ENCODE assay signal across 9 mouse cellular contexts in the genomic region with DNA sequence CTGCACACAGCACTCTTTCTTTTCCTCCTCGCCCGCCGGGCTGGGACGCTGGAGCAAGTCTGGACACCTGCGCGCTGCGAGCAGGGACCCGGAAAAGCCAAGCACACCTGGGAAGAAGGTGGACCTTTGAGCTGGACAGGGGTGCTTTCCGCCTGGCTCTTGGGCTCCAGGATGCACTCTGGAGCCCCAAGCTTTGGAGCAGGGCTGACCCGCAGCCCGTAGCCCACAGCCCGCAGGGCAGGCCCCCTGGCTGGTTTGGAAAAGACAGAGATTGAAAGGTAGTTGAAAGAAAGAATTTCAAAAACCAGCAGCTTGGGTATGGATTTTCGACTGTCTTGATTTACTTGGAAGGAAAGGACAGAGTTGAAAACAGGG. TPM values are rescaled to one million over a fixed set of nuclear protein-coding genes. Genes with fewer than 3 reads are reported as not detected.
A peak's percentile ranks its signal among the peaks of the same experiment; 100 is the strongest.
DNase-seq lines count a peak whose midpoint lies in the region; ATAC-seq and TF ChIP-seq lines count a peak whose summit lies in the region.
"Had no signal": no experiment of that assay in that cellular context is flagged by ENCODE, and none has a peak within 500 bp of the region (broad histone marks: within the 10 kb centered on the region; RNA-seq: fewer than 3 reads in every experiment).

No protein-coding gene starts in this region.

- H3K4me1 ChIP-seq in embryonic facial prominence, embryonic 14.5 days (ENCODE audit: control insufficient read depth, insufficient read depth, low read length): no peaks in the 10 kb centered on the region
- H3K4me1 ChIP-seq in intestine, embryonic 14.5 days (replicated peaks; ENCODE audit: control insufficient read depth, insufficient read depth, low read length): peaks cover 8% of the 10 kb centered on the region; the same call in 1 of the 2 replicates
- no peaks in the 10 kb centered on the region for H3K4me1 ChIP-seq in midbrain, postnatal 0 days (ENCODE audit: insufficient read depth, low read length)

- no peak for DNase-seq in layer of hippocampus, adult 2 months (ENCODE audit: low spot score in 2 of 2)
- no peak for DNase-seq in layer of hippocampus, adult 9-10 months (ENCODE audit: low spot score)
- DNase-seq in embryonic facial prominence, embryonic 14.5 days (ENCODE audit: low spot score): no peak
- no peak for DNase-seq in intestine, embryonic 14.5 days (ENCODE audit: low spot score)
- no peak for DNase-seq in midbrain, postnatal 0 days (ENCODE audit: low spot score)
- no peak for DNase-seq in MN1 (ENCODE audit: low spot score)
- no peak for DNase-seq in left cerebral cortex, adult 8-10 months (ENCODE audit: low spot score in 2 of 2)
- DNase-seq in left cerebral cortex, adult 9 months (ENCODE audit: low spot score in 2 of 2): no peak

- no peak for TF ChIP-seq CTCF in layer of hippocampus, adult 2 months (conservative IDR thresholded peaks at IDR 0.05)
- TF ChIP-seq CTCF in midbrain, postnatal 0 days (IDR thresholded peaks at IDR 0.05): no peak

- H3K4me2 ChIP-seq in embryonic facial prominence, embryonic 14.5 days (ENCODE audit: low read depth, low read length): peak overlapping the region; percentile 78
- H3K4me2 ChIP-seq in intestine, embryonic 14.5 days (ENCODE audit: low read length): peak overlapping the region; percentile 96
- peak overlapping the region; percentile 100 for H3K4me2 ChIP-seq in midbrain, postnatal 0 days (ENCODE audit: low read depth, low read length, poor library complexity, severe bottlenecking)

- H3K36me3 ChIP-seq in embryonic facial prominence, embryonic 14.5 days (ENCODE audit: control insufficient read depth, insufficient read depth, low read length): no peaks in the 10 kb centered on the region
- H3K36me3 ChIP-seq in intestine, embryonic 14.5 days (ENCODE audit: control insufficient read depth, insufficient read depth, low read length): no peaks in the 10 kb centered on the region
- H3K36me3 ChIP-seq in midbrain, postnatal 0 days (ENCODE audit: insufficient read depth, low read length): no peaks in the 10 kb centered on the region

- WGBS in embryonic facial prominence, embryonic 14.5 days: 4% methylated on average over 9 of the region's 13 CpGs
- WGBS in intestine, embryonic 14.5 days: 3% methylated on average over 13 of the region's 13 CpGs
- WGBS in midbrain, postnatal 0 days: 4% methylated on average over 11 of the region's 13 CpGs

- H3K4me3 ChIP-seq in layer of hippocampus, adult 2 months: peak overlapping the region; percentile 54
- peak overlapping the region; percentile 52 for H3K4me3 ChIP-seq in embryonic facial prominence, embryonic 14.5 days (ENCODE audit: low read depth, low read length)
- peak overlapping the region; percentile 55 for H3K4me3 ChIP-seq in intestine, embryonic 14.5 days (ENCODE audit: low read depth, low read length)
- H3K4me3 ChIP-seq in midbrain, postnatal 0 days (ENCODE audit: low read depth, low read length): peak overlapping the region; percentile 67

- peak overlapping the region; percentile 65 for H3K9ac ChIP-seq in embryonic facial prominence, embryonic 14.5 days (ENCODE audit: low read depth, low read length)
- peak overlapping the region; percentile 47 for H3K9ac ChIP-seq in intestine, embryonic 14.5 days (ENCODE audit: low read length)
- peak overlapping the region; percentile 37 for H3K9ac ChIP-seq in midbrain, postnatal 0 days (replicated peaks; ENCODE audit: low read length, poor library complexity, severe bottlenecking)

- H3K27ac ChIP-seq in layer of hippocampus, adult 2 months: no peak overlapping the region
- H3K27ac ChIP-seq in embryonic facial prominence, embryonic 14.5 days (replicated peaks; ENCODE audit: low read depth, low read length): peak overlapping the region; percentile 68; the same call in 1 of the 2 replicates
- H3K27ac ChIP-seq in intestine, embryonic 14.5 days (ENCODE audit: low read depth): peak overlapping the region; percentile 74
- H3K27ac ChIP-seq in midbrain, postnatal 0 days (ENCODE audit: low read depth, low read length): no peak overlapping the region

- peaks cover 3% of the 10 kb centered on the region; the same call in 1 of the 2 replicates for H3K27me3 ChIP-seq in embryonic facial prominence, embryonic 14.5 days (replicated peaks; ENCODE audit: control insufficient read depth, insufficient read depth, low read length)
- no peaks in the 10 kb centered on the region for H3K27me3 ChIP-seq in intestine, embryonic 14.5 days (replicated peaks; ENCODE audit: control insufficient read depth, insufficient read depth, low read length)
- peaks cover 6% of the 10 kb centered on the region; the same call in 1 of the 2 replicates for H3K27me3 ChIP-seq in midbrain, postnatal 0 days (ENCODE audit: insufficient read depth, low read length)

- no peaks in the 10 kb centered on the region for H3K9me3 ChIP-seq in embryonic facial prominence, embryonic 14.5 days (ENCODE audit: control insufficient read depth, low read length)
- H3K9me3 ChIP-seq in intestine, embryonic 14.5 days (ENCODE audit: control insufficient read depth, low read length): no peaks in the 10 kb centered on the region
- H3K9me3 ChIP-seq in midbrain, postnatal 0 days (ENCODE audit: low read length): no peaks in the 10 kb centered on the region

- ATAC-seq in embryonic facial prominence, embryonic 14.5 days (ENCODE audit: low read depth): no peak; the same call in 1 of the 2 replicates
- no peak; the same call in 1 of the 2 replicates for ATAC-seq in intestine, embryonic 14.5 days (replicated peaks; ENCODE audit: low FRiP score, low TSS enrichment, low read depth)
- no peak for ATAC-seq in midbrain, postnatal 0 days (ENCODE audit: low FRiP score)

RNA-seq across cellular contexts. Expression of a gene that starts 0.4 kb away (rescaled TPM):
- total RNA-seq in layer of hippocampus, adult 2 months (2021): under 1 TPM in 1 of 2 experiments, not detected in 1; 0.10 TPM
- 3.7 and 5.3 TPM in 2 replicates for polyA plus RNA-seq in embryonic facial prominence, embryonic 14.5 days (2014; fragmentation: Nextera tagmentation; extraction: Ambion mirVana)
- 13.6 and 14.5 TPM in 2 replicates for polyA plus RNA-seq in intestine, embryonic 14.5 days (2014; fragmentation: Nextera tagmentation; extraction: Ambion mirVana)
- total RNA-seq in midbrain, postnatal 0 days (2014; rRNA removed): 0.09 and 0.44 TPM in 2 replicates
- 0.05 and 0.12 TPM in 2 replicates for polyA plus RNA-seq in midbrain, postnatal 0 days (2015; fragmentation: Nextera tagmentation; extraction: Ambion mirVana)
- total RNA-seq in left cerebral cortex, adult 8-10 months (2022): under 1 TPM; 0.19 to 0.36 (median 0.28) TPM
- total RNA-seq: megakaryocyte progenitor cell, adult 5-6 weeks had no signal

Comparison
In these comparisons a context has a peak if more than half of its experiments do, and no peak if none do; other contexts are left out.
1. H3K27ac ChIP-seq: peak in embryonic facial prominence, embryonic 14.5 days (single experiment) and intestine, embryonic 14.5 days (single experiment); none in layer of hippocampus, adult 2 months (single experiment) and midbrain, postnatal 0 days (single experiment).
2. Peak in every context shown above with its lines, with median percentiles within 50 percentile points of each other: H3K4me3 ChIP-seq, H3K4me2 ChIP-seq and H3K9ac ChIP-seq.